Mouse (Mus musculus) intestine, postnatal 0 days (tissue): ENCODE measurements around the gene Hcls1. TPM values are rescaled to one million over a fixed set of nuclear protein-coding genes. Genes with fewer than 3 reads are reported as not detected.

ENCODE experiments used
- ATAC-seq: fragments of 200-750 bp; cut with Nextera tagmentation; 2 replicates; pipeline ENCODE4 v1.8.0; 2017; ENCODE audit warnings: mild to moderate bottlenecking, moderate TSS enrichment, moderate library complexity
- H3K27ac ChIP-seq: fragments of 300-500 bp; sonication (generic); 2 replicates; pipeline ENCODE4 v1.5.1; 2014; ENCODE audit warnings: mild to moderate bottlenecking, low read depth, low read length, moderate library complexity
- H3K27me3 ChIP-seq: fragments of 300-500 bp; sonication (generic); replicated peaks from 2 replicates; pipeline ENCODE4 v1.6.1; 2014; ENCODE audit warnings: low read length, mixed read lengths; ENCODE audit not compliant: control insufficient read depth, insufficient read depth
- H3K36me3 ChIP-seq: fragments of 300-500 bp; sonication (generic); 2 replicates; pipeline ENCODE4 v1.6.1; 2014; ENCODE audit warnings: mild to moderate bottlenecking, moderate library complexity; ENCODE audit not compliant: control insufficient read depth, insufficient read depth
- H3K4me1 ChIP-seq: fragments of 300-500 bp; sonication (generic); replicated peaks from 2 replicates; pipeline ENCODE4 v1.6.1; 2014; ENCODE audit warnings: antibody characterized with exemption, low read length, mixed read lengths; ENCODE audit not compliant: control insufficient read depth, insufficient read depth
- H3K4me2 ChIP-seq: fragments of 300-500 bp; sonication (generic); replicated peaks from 2 replicates; pipeline ENCODE4 v1.6.1; 2014; ENCODE audit warnings: low read depth, mild to moderate bottlenecking, moderate library complexity
- H3K4me3 ChIP-seq: fragments of 300-500 bp; sonication (generic); 2 replicates; pipeline ENCODE4 v1.5.1; 2014; ENCODE audit warnings: low read depth, low read length
- H3K9ac ChIP-seq: fragments of 300-500 bp; sonication (generic); 2 replicates; pipeline ENCODE4 v1.6.1; 2014; ENCODE audit warnings: mild to moderate bottlenecking, low read depth, low read length
- H3K9me3 ChIP-seq: fragments of 300-500 bp; sonication (generic); 2 replicates; pipeline ENCODE4 v1.6.1; 2016; ENCODE audit warnings: mixed run types; ENCODE audit not compliant: control insufficient read depth
- CTCF ChIP-seq: sonication (generic); IDR thresholded peaks from 2 replicates; pipeline ENCODE4 v1.5.1; 2016; ENCODE audit warnings: low read depth, mild to moderate bottlenecking, control low read depth, antibody characterized with exemption, moderate library complexity
- WGBS: fragments of 180-500 bp; shearing (Covaris S2); extraction: QIAGEN DNeasy Blood & Tissue Kit; methylation state at CpG from one replicate; pipeline ENCODE4 v1.1.7; 2014; 5-methylcytosine and 5-hydroxymethylcytosine counted together
- polyA plus RNA-seq: library from polyadenylated mRNA; unstranded; fragments of >200 nt; fragmentation: Nextera tagmentation; extraction: Ambion mirVana; gene quantifications from 2 replicates; pipeline ENCODE4 v1.2.1, GENCODE M21; 2015

The Hcls1 gene
- polyA plus RNA-seq, 1 experiment from 2014 or later, result 16.1 TPM

GRCm38 (mm10) chr16:36896712-36897111, 38.1 kb upstream of the Hcls1 start:
- no peak overlapping the region for H3K27ac ChIP-seq
- no peaks in the 10 kb centered on the region for H3K27me3 ChIP-seq
- H3K9ac ChIP-seq, result no peak overlapping the region
- TF ChIP-seq CTCF, result no peak
- H3K4me1 ChIP-seq, result no peaks in the 10 kb centered on the region
- no peak overlapping the region for H3K4me2 ChIP-seq
- WGBS, result 91% methylated on average over 6 of the region's 6 CpGs
- no peak for ATAC-seq
- no peak overlapping the region for H3K4me3 ChIP-seq
- no peaks in the 10 kb centered on the region for H3K9me3 ChIP-seq
- peaks cover 80% of the 10 kb centered on the region for H3K36me3 ChIP-seq

- H3K4me1 ChIP-seq, result no peaks in the 10 kb centered on the region
- no peak overlapping the region for H3K9ac ChIP-seq
- peaks cover 62% of the 10 kb centered on the region for H3K36me3 ChIP-seq
- H3K27me3 ChIP-seq, result no peaks in the 10 kb centered on the region
- TF ChIP-seq CTCF, result no peak
- H3K9me3 ChIP-seq, result no peaks in the 10 kb centered on the region
- no peak overlapping the region for H3K4me2 ChIP-seq
- WGBS, result 92% methylated on average over 5 of the region's 5 CpGs
- H3K27ac ChIP-seq, result no peak overlapping the region
- no peak overlapping the region for H3K4me3 ChIP-seq
- ATAC-seq, result no peak
These were observed 31.6 kb upstream of the Hcls1 start for GRCm38 (mm10) chr16:36903156-36903555.

GRCm38 (mm10) chr16:36911909-36912308, 22.9 kb upstream of the Hcls1 start:
- Histone ChIP-seq H3K9ac (no peak overlapping the region), H3K36me3 (peaks cover 59% of the 10 kb centered on the region), H3K9me3 (no peaks in the 10 kb centered on the region), H3K4me3 (no peak overlapping the region), H3K27ac (no peak overlapping the region), H3K4me2 (no peak overlapping the region), H3K4me1 (no peaks in the 10 kb centered on the region), H3K27me3 (no peaks in the 10 kb centered on the region)
- WGBS, result 85% methylated on average over 10 of the region's 10 CpGs
- no peak for ATAC-seq
- TF ChIP-seq CTCF, result no peak

- Histone ChIP-seq H3K36me3 (peaks cover 61% of the 10 kb centered on the region), H3K4me2 (no peak overlapping the region), H3K4me3 (no peak overlapping the region), H3K27ac (no peak overlapping the region), H3K4me1 (no peaks in the 10 kb centered on the region), H3K9ac (no peak overlapping the region), H3K9me3 (no peaks in the 10 kb centered on the region), H3K27me3 (no peaks in the 10 kb centered on the region)
- no peak for ATAC-seq
- 89% methylated on average over 13 of the region's 13 CpGs for WGBS
- TF ChIP-seq CTCF, result no peak
These were observed 22.5 kb upstream of the Hcls1 start for GRCm38 (mm10) chr16:36912311-36912710.

GRCm38 (mm10) chr16:36914195-36914594, 20.6 kb upstream of the Hcls1 start:
- no peak for ATAC-seq

GRCm38 (mm10) chr16:36918505-36918904, 16.3 kb upstream of the Hcls1 start:
- Histone ChIP-seq H3K27me3 (no peaks in the 10 kb centered on the region), H3K4me1 (no peaks in the 10 kb centered on the region), H3K9ac (no peak overlapping the region), H3K9me3 (no peaks in the 10 kb centered on the region), H3K36me3 (peaks cover 80% of the 10 kb centered on the region), H3K4me3 (no peak overlapping the region), H3K27ac (no peak overlapping the region), H3K4me2 (no peak overlapping the region)
- no peak for ATAC-seq
- 94% methylated on average over 10 of the region's 10 CpGs for WGBS
- TF ChIP-seq CTCF, result no peak

More at GRCm38 (mm10) chr16:36914195-36914594, 20.6 kb upstream of the Hcls1 start:
- 66% methylated on average over 5 of the region's 5 CpGs for WGBS
- Histone ChIP-seq H3K36me3 (peaks cover 71% of the 10 kb centered on the region), H3K27me3 (no peaks in the 10 kb centered on the region), H3K4me3 (no peak overlapping the region), H3K4me2 (no peak overlapping the region), H3K4me1 (no peaks in the 10 kb centered on the region), H3K9me3 (no peaks in the 10 kb centered on the region), H3K27ac (no peak overlapping the region), H3K9ac (no peak overlapping the region)
- TF ChIP-seq CTCF, result no peak

GRCm38 (mm10) chr16:36920410-36920809, 14.4 kb upstream of the Hcls1 start:
- Histone ChIP-seq H3K27me3 (no peaks in the 10 kb centered on the region), H3K4me3 (no peak overlapping the region), H3K4me1 (no peaks in the 10 kb centered on the region), H3K36me3 (peaks cover 82% of the 10 kb centered on the region), H3K9ac (no peak overlapping the region), H3K9me3 (no peaks in the 10 kb centered on the region), H3K4me2 (no peak overlapping the region), H3K27ac (no peak overlapping the region)
- WGBS, result 80% methylated on average over 3 of the region's 3 CpGs
- no peak for TF ChIP-seq CTCF
- no peak for ATAC-seq
